Mouse (Mus musculus) embryonic facial prominence, embryonic 11.5 days (tissue): ENCODE data around the gene Ranbp6. TPM values are rescaled to one million over a fixed set of nuclear protein-coding genes. Genes with fewer than 3 reads are reported as not detected.

Experiments used
- ATAC-seq: fragments of 200-750 bp; cut with Nextera tagmentation; replicated peaks from 2 replicates; pipeline ENCODE4 v1.8.0; 2017; ENCODE audit warnings: low read depth; ENCODE audit not compliant: insufficient number of reproducible peaks, low FRiP score, low TSS enrichment
- DNase-seq: peaks from one replicate; pipeline ENCODE4 v3.0.0-alpha.2; 2015; ENCODE audit warnings: low spot score
- H3K27ac ChIP-seq: fragments of 300-500 bp; sonication (generic); replicated peaks from 2 replicates; pipeline ENCODE4 v1.5.1; 2014; ENCODE audit warnings: mild to moderate bottlenecking, low read depth, low read length, control low read depth
- H3K27me3 ChIP-seq: fragments of 300-500 bp; sonication (generic); 2 replicates; pipeline ENCODE4 v1.6.1; 2014; ENCODE audit warnings: mild to moderate bottlenecking, low read length, moderate library complexity, mixed read lengths; ENCODE audit not compliant: control insufficient read depth, insufficient read depth
- H3K36me3 ChIP-seq: fragments of 300-500 bp; sonication (generic); replicated peaks from 2 replicates; pipeline ENCODE4 v1.6.1; 2014; ENCODE audit warnings: low read depth, mild to moderate bottlenecking, low read length, moderate library complexity, mixed read lengths; ENCODE audit not compliant: control insufficient read depth, insufficient read depth
- H3K4me1 ChIP-seq: fragments of 300-500 bp; sonication (generic); 2 replicates; pipeline ENCODE4 v1.6.1; 2014; ENCODE audit warnings: low read length, mixed read lengths; ENCODE audit not compliant: control insufficient read depth, insufficient read depth
- H3K4me2 ChIP-seq: fragments of 300-500 bp; sonication (generic); 2 replicates; pipeline ENCODE4 v1.6.1; 2014; ENCODE audit warnings: low read depth, mild to moderate bottlenecking, control low read depth, low read length, moderate library complexity
- H3K4me3 ChIP-seq: fragments of 300-500 bp; sonication (generic); 2 replicates; pipeline ENCODE4 v1.5.1; 2014; ENCODE audit warnings: low read depth, low read length, control low read depth
- H3K9ac ChIP-seq: fragments of 300-500 bp; sonication (generic); replicated peaks from 2 replicates; pipeline ENCODE4 v1.6.1; 2014; ENCODE audit warnings: mild to moderate bottlenecking, control low read depth, low read length
- H3K9me3 ChIP-seq: fragments of 300-500 bp; sonication (generic); replicated peaks from 2 replicates; pipeline ENCODE4 v1.6.1; 2016; ENCODE audit warnings: mild to moderate bottlenecking, low read length, inconsistent platforms, mixed read lengths; ENCODE audit not compliant: control insufficient read depth
- WGBS: fragments of 180-500 bp; shearing (Covaris S2); extraction: QIAGEN DNeasy Blood & Tissue Kit; methylation state at CpG from one replicate; pipeline ENCODE4 v1.1.7; 2014; 5-methylcytosine and 5-hydroxymethylcytosine counted together
- polyA plus RNA-seq: library from polyadenylated mRNA; unstranded; fragments of >200 nt; fragmentation: Nextera tagmentation; extraction: Ambion mirVana; gene quantifications from 2 replicates; pipeline ENCODE4 v1.2.1, GENCODE M21; 2014

Ranbp6 gene
- polyA plus RNA-seq: 33.4 and 37.3 TPM in 2 replicates

DNA sequence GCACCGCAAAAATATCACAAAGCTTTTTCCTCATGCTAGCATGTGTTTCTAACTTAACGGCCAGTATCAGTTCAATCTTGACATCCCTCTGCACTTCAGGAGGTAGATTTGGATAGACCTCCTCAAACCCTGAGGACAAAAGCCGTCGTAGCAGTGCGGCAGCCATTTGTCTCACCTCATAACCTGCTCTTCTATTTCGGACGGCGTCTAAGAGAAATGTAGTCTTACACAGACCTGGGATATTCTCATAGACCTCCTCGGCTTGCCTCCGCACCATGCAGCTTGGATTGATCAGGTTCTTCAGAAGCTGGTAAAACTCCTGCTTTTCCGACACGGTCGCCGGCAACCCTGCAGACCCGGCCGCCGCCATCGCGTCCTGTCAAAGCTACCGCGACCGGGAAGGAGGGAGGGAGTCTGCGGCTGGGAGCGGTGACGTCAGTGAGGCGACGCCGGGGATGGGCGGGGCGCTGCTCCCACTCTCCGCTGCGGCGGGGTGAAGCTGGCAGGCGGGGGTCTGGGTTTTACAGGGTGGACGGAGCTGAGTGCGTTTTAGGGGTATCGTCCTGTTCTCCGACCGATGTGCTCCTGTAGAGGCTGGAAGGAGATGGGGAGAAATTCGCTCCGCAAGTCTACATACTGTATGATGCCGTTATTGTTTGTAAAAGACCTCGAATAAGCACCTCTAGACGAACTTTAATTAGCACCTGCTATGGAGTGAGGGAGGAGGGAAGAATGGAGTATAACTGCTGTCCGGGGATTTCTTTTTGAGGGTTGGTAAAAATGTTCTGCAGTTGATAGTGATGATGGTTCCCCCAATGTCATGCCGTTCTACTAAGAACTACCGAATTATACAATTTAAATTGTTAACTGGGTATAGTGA lies at the start of gene Ranbp6:
Gene Ranbp6 (minus strand): TSS at position 394 of the 880 bp plus-strand sequence.
- peaks cover 3% of the 10 kb centered on the region; the same call in 1 of the 2 replicates for H3K36me3 ChIP-seq
- peak; percentile 91 for DNase-seq
- WGBS: 1% methylated on average over 47 of the region's 47 CpGs
- peak within 1 kb of the TSS; percentile 72 for H3K9ac ChIP-seq
- no peaks in the 10 kb centered on the region for H3K27me3 ChIP-seq
- ATAC-seq: peak; percentile 90
- H3K4me2 ChIP-seq: peak within 1 kb of the TSS; percentile 57
- H3K27ac ChIP-seq: no peak within 1 kb of the TSS
- no peaks in the 10 kb centered on the region for H3K9me3 ChIP-seq
- peak within 1 kb of the TSS; percentile 78 for H3K4me3 ChIP-seq
- H3K4me1 ChIP-seq: no peaks in the 10 kb centered on the region

DNA sequence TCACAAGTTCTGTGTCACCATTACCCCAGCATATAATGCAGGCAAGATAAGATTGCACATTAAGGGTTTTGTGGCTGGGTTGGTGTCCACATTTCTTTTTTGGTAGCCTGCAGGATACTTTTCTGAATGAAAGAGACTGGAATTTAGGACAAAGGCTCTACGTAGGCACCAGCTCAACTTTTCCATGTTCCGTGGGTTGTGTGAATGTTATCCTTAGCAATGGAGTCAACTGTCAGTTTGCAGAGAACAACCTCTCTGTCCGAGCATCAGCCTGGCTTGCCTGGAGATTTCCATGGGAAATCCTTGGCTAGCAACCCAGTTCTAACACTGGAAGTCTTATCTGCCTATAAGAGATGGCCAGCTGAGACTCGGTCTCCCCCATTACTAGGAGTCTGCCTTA lies 48.0 kb upstream of the Ranbp6 start:
- DNase-seq: no peak
- Histone ChIP-seq H3K4me3 (no peak overlapping the region), H3K9me3 (no peaks in the 10 kb centered on the region), H3K36me3 (no peaks in the 10 kb centered on the region), H3K9ac (no peak overlapping the region), H3K4me1 (no peaks in the 10 kb centered on the region), H3K4me2 (no peak overlapping the region), H3K27me3 (no peaks in the 10 kb centered on the region), H3K27ac (no peak overlapping the region)
- no peak for ATAC-seq
- WGBS: 87% methylated on average over 4 of the region's 4 CpGs

DNA sequence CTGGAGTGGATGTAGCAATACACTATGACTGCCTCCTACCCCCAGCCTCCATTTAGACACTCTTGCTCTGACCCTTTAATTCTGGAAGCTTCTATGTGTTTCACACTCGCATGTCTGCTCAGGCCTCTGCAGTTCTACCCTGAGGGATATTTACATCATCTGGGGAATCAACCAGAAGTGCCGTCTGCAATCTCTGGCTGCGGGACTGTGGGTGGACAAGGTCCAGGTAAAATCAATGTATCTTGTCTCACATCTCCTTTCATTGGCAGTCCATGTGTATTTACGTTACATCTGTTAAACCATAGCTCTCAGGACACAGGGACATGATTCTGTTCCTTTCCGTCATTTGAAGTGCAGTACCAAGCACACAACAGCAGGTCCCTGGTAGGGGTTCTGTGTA lies 44.5 kb upstream of the Ranbp6 start:
- DNase-seq (no peak), ATAC-seq (no peak)
- Histone ChIP-seq H3K9me3 (no peaks in the 10 kb centered on the region), H3K27ac (no peak overlapping the region), H3K36me3 (no peaks in the 10 kb centered on the region), H3K4me2 (no peak overlapping the region), H3K9ac (no peak overlapping the region), H3K4me3 (no peak overlapping the region), H3K4me1 (no peaks in the 10 kb centered on the region), H3K27me3 (no peaks in the 10 kb centered on the region)
- WGBS: 88% methylated on average over 5 of the region's 5 CpGs

DNA sequence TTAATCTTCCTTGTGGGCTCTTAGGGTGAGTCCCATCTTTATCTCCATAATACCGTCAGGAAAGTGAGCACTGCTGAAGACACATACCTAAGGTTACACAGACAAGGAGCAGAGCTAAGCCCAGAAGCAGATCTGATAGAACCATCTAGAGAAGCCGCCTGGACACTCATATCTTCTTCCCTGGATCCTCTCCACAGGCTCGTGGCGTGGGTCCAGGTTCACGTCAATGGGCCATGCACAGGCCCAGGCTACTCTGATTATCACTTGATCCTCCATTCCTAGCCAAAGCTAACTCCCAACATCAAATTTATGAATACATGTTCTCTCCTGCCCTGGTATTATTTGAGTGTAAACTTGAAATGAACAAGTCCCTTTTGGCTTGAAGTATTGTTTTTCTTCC lies 40.9 kb upstream of the Ranbp6 start:
- H3K9ac ChIP-seq: no peak overlapping the region
- H3K27ac ChIP-seq: no peak overlapping the region
- DNase-seq (no peak), ATAC-seq (no peak)
- H3K9me3 ChIP-seq: no peaks in the 10 kb centered on the region
- H3K27me3 ChIP-seq: no peaks in the 10 kb centered on the region
- H3K4me3 ChIP-seq: no peak overlapping the region
- WGBS: 89% methylated on average over 5 of the region's 5 CpGs
- no peak overlapping the region for H3K4me2 ChIP-seq
- no peaks in the 10 kb centered on the region for H3K4me1 ChIP-seq
- H3K36me3 ChIP-seq: no peaks in the 10 kb centered on the region

DNA sequence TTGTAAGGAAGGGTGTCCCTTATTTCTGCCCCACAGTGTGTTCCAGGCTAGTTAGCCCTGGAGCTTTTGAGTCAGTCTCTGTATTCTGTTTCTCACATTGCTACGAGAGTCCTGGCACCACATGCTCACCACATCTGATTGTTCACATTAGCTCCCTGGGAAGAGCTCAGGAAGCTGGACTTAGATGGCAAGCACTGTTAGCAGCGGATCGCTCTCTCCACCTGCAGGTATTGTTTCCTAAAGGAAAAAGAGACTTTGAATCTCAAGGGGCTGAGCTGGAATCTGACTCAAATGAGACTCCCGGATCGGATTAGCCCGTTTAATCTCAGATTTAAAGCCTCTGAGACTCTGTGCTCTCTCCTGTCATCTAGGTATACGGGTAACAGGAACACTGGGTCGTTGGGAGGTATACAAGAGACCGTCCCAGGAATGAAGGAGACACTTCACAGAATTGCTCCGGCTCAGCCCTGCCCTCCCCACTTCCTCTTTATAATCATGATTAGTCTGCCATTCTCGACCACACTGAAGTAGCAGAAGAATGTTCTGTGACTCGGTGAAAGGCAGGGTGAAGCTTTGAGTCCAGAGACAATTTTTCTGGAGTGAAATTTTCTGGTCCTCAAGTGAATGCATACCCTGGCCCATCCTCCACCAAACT lies 38.4 kb upstream of the Ranbp6 start:
- Histone ChIP-seq H3K4me1 (no peaks in the 10 kb centered on the region), H3K27me3 (no peaks in the 10 kb centered on the region), H3K4me2 (no peak overlapping the region), H3K9ac (no peak overlapping the region), H3K36me3 (no peaks in the 10 kb centered on the region), H3K27ac (no peak overlapping the region), H3K9me3 (no peaks in the 10 kb centered on the region), H3K4me3 (no peak overlapping the region)
- ATAC-seq (no peak), DNase-seq (no peak)
- WGBS: 42% methylated on average over 12 of the region's 12 CpGs

DNA sequence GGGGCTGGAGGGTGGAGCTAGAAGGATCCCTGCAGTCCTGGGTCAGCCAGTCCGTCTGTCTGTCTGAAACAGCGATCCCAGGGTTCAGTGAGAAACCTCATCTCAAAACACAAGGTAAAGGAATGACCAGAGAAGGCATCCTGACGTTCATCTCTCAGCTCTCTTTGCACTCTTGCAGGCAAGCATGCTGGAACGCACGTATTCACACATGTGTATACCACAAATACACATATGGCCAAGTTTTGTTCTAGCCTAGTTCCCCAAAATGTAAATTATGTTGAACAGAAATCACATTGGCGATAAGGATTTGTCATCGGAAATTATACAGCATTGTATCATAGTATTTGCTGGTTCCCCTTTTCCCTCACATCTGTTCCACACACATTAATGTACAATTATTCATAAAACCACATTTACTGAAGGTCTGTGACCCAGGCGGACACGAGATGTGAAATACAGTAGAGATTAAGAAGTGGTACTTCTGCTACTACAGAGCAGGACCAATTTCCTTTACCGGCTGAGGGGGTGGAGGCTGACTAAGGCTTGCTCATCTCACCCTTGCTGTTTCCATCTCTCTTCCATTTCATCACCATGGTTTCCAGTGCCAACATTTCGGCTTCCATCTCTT lies 37.3 kb upstream of the Ranbp6 start:
- ATAC-seq (no peak), DNase-seq (no peak)
- Histone ChIP-seq H3K9ac (no peak overlapping the region), H3K27ac (no peak overlapping the region), H3K4me3 (no peak overlapping the region), H3K9me3 (no peaks in the 10 kb centered on the region), H3K4me2 (no peak overlapping the region), H3K4me1 (no peaks in the 10 kb centered on the region), H3K36me3 (no peaks in the 10 kb centered on the region), H3K27me3 (no peaks in the 10 kb centered on the region)
- 82% methylated on average over 11 of the region's 11 CpGs for WGBS

DNA sequence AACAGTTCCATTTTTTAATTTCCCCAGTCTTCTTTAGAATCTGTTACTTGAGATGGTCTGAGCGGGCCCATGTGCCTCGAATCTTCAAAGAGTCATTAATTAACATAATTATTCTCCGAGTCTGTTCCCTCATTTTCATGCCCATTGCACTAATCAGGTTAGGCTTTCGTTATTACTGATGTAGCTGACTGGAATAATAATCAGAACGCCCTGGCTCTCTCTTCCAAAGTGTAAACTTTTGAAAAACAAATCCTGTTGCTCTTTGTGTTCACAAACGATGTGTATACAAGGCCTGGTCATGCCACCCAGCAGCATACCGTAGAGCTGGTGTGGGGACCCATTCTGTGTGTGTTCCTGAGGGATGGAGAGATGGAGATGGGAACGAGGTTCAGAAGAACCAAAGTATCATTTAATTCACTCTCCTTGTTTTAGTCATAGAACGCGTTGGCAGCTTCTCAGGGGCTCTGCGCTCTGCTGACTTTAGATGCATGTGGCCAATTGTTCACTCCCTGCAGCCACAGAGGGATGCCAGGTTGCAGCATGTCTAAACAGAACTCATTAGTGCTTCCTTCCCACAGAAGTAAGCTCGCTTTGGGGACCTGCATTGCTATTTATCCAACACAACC lies 31.4 kb upstream of the Ranbp6 start:
- Histone ChIP-seq H3K9ac (no peak overlapping the region), H3K27me3 (no peaks in the 10 kb centered on the region), H3K36me3 (no peaks in the 10 kb centered on the region), H3K4me2 (no peak overlapping the region), H3K27ac (no peak overlapping the region), H3K4me1 (no peaks in the 10 kb centered on the region; the same call in 1 of the 2 replicates), H3K9me3 (no peaks in the 10 kb centered on the region), H3K4me3 (no peak overlapping the region)
- DNase-seq (no peak), ATAC-seq (no peak)
- 51% methylated on average over 12 of the region's 12 CpGs for WGBS
